Mouse (Mus musculus): Measurements from ENCODE around the gene Mipep.

Gene Mipep

DNA sequence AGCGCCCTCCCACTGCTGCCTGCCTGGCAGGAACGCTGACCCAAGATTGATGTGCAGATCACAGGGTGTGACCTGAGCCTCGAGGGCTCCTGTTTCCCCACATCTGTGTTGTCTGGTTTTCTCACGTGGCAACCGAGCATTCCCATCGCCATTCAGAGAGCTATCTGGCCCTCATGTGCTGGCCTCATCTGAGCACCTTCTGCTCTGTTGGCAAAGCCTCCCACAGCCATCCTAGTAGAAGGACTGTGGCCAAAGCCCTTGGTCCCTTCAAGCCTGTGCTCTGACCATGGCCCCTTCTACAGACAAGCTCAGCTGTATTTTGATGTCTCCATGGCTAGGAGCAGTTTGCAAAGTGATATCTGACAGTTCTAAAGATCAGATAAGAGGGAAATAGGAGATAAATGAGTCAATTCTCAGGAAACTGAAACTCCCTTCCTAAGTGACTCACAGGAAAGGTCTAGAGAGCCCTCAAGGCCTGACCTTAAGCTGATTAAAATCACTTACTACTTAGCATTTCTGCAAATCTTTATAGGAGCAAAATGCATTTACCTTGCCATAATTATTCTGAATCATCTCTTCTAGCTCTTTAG is 101.1 kb downstream of the Mipep start:
- no peak for DNase-seq

DNA sequence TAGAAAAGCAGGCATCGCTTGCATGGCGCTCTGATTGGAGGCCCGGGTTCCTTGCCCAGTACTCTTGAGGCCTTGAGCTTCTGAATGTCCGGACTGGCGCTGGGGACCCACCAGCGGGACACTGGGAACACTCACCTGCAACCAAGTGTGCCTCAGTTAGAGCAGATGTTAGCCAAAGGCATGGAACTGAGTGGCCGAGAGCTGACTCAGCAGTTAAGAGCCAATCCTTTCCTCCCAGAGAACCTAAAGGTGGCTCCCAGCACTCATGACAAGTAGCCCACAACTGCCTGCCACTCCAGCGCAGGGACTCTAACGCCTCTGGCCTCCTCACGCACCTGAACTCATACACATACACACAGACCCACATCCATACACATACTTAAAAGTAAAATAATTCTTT is 109.5 kb downstream of the Mipep start:
- no peak for DNase-seq

DNA sequence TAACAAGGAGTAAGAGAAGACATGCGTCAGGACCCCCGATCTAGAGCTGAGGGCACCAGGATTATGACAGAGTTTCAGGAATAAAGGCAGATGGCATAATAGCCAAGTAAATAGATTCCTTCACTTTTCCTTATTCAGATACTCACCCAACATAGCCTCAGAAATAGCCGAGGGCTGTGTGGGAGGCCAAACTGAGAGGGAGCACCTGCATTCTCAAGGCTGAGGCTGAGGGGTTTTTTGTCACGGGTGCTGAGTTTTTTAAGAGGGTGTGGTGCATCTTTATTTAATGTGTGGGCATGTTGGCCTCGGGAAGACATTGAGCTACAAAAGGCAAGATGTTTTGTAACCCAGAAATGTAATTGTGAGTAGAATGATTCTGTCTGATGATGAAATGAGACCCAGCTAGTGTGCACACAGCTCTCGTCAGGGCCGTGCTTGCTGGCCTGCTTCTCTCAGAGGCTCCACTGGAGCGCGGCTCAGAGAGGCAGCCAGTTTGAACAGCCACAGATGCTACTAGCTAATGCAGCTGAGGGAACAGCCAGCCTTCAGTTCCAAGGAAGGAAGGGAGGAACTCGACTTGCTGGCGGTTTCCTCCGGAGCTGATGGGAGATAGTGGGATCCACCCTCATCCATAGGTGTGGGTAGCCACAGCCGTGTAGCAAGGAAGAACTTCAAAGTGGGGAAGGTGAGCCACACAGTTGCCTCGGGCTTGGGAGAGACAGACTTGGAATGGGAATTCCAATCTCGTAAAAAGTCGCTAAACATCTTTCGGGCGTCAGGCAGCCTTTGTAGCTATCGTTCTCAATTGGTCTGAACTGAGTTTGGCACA is 111.0 kb downstream of the Mipep start:
- DNase-seq: no peak

DNA sequence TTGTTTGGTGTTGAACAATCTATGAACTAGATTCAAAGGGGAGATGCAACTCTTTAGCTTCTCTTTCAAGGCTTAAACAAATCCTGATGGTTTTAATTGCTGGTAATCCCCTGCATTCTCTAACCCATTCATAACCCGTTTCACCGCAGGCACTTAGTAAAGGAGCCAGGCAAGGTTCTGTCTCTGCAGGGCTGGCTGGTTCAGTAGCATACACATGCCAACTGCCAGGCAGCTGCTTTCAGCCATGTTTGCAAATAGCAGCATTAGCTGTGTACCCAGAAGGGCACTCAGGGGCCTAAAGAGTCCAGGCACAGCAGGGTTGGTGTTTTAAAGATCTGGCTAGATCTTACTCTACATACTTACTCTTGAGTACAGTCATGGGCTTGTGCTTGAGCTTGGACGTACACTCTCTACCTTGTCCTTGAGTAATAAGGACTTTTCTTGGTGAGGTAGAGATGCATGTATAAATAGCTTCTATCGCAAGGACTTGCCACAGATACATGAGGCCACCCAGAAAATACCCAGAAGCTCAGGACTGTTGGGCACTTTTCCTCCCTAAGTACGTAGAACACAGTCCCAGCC is 113.8 kb downstream of the Mipep start:
- no peak for DNase-seq

DNA sequence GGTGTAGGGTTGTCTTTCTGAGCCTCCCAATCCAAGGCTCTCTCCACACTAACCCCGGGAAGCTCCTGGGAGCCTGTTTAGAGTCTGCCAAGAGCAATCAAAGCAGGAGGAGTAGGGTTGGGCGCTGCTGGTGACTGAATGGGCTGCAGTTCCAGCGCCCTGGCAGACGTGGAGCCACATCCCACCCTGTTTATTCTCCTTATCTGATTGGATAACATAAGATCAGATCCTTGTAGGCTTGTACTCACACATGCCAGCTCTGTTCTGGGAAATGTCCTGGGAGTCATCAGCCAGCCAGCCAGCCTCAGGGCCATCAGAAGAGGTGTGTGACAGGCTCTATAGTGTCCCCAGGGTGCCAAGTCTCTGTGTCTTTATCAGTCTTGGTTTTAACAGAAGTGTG is 120.1 kb downstream of the Mipep start:
- DNase-seq: no peak

DNA sequence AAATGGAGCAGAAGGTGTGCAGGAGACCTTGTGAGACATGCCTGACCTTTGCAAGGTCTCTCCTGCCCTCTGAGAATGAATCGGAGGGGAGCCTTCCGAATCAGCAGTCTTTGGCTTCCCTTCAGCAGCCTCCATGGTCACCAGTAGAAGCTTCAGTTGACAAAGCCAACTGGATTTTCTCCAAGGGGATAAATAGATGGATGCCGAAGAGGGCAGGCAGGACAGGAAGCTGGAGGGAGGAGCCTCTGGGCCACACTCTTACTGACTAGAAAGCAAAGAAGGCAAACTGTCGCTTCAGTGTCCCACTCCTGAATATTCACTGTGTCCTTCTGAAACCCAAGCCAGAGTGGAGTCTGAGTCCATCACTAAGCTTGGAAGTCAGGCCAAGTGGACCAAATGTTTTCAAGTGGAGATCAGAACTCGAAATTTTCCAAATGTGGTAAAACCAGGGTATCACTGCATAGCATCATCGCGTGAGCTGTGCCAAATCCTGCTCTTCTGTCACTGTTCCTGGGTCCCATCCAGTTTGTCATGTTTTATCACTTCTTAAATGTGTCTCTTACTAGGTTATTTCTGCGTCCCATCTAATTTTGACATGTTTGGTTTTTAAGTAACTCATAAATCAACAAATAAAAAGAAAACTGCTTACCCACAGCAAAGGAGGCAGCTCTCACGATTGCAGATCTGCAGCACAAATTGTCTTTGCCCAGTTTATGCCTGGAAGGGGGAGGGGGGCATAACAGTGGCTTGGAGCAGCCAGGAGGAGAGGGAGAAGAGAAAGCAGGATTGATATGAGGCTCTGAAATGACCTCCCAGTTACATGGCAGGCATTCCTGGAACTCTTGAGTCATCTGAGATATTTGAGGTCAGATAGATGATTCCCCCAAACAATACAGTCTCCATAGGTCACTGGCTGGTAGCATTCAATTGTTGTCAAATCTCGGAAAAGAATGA is 122.3 kb downstream of the Mipep start:
- DNase-seq: peak; percentile 10

DNA sequence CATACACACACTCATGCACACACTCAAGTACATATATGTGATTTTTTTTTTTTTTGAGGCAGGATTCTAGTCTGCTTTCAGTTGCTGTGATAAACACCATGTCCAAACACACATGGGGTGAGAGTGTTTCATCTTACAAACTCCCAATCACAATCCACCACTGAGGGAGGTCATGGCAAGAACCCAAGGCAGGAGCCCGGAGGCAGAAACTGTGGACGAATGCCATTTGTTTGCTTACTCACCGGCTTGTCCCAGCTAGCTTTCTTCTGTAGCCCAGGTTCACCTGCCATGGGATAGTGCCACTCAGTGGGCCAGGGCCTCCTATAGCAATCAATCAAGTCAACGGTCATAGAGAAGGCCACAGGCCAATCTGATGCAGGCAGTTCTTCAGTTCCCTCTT is 125.0 kb downstream of the Mipep start:
- DNase-seq: no peak

DNA sequence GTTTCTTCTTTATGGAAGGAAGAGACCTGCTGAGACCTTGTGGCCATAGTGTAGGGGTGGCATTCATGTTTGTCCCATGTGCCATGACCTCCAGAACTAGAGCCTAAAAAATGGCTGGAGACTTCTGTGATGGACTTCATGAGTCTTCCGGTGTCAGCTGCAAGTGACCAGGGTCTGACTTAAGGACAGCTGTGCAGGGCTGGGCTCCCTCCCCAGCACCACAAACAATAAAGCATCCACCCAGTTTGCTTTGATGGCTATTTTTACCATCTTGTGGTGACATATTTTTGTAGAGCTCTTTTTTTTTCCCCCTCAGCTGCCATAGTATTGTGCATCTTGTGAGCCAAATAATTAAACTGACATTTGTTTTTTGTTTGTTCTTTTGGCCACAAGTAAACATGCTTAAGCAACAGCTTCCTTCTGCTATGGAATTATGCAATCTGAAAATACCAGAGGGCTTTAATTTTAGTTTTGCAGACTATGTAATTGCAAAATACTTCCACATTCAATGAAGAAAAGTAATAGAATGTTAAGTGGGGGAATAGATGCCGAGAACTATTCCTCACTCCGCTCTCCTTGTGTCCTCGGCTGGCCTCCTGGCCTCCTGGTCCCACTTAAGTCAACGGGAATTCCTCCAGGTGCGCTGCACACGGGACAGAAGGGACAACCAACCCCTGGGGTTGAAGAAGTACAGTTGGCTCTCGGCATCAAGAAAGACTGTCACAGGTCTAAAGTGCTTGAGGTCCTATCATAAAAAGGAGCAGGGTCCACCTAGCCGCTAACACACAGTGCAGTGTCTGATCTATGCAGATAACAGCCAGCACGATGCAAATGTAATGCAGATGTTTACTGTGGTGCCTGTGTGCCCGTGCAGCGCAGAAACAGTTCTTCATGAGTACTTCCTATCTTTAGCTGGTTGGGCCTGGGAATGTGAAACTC is 126.4 kb downstream of the Mipep start:
- peak; percentile 14 for DNase-seq

DNA sequence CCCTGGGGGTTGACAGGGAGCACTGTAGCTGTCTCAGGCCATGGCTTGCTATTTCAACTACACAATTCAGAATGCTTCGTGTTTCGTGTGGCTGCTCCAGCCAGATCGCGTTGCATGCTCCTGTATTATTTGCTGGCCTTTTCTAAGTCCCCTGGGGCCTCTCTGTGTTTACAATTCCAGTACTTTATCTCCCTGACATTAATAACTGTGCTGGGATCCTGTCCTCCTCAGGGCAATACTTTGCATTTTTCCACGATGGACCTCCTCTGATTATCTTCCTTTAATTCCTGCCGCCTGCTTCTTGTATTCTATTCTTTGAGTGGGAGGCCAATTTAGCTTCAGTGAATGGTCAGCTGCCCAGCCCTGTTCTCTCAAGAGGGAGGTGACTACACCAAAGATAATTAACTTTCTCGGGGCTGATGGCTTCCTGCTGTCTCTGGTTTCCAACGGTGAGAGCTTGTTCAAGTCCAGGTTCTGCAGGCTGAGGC is 128.7 kb downstream of the Mipep start:
- DNase-seq: peak; percentile 37

DNA sequence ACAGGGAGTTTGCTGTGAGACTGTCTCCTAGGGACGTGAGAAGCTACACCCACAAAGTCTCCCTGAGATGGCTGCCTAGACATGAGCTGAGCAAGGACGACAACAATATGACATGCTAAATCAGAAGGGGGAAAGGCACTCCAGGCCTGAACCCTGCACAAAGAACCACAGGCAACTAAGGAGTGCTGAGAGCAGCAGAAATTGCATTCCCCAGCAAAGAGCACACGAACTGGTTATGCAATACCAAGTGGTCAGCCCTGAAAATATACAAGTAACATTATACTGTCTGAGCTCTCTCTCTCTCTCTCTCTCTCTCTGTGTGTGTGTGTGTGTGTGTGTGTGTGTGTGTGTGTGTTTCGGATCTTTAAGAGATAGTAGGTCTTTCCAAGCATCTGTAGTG is 132.3 kb downstream of the Mipep start:
- no peak for DNase-seq

DNA sequence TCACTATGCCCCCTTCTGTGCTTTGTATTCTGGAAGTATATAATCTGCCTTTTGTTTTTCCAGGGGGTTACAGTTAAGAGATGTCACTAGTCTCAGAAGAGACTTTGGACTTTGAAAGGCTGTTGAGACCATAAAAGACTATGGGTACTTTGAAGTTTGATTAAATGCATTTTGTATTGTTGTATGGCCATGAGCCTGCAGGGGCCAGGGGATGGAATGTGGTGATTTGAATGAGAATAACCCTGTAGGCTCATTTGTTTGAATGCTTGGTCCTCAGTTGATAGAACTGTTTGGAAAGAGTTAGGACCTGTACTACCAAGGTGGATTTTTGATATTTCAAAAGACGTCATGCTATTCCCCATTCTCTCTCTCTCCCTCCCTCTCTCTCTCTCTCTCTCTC is 141.6 kb downstream of the Mipep start:
- DNase-seq: no peak

DNA sequence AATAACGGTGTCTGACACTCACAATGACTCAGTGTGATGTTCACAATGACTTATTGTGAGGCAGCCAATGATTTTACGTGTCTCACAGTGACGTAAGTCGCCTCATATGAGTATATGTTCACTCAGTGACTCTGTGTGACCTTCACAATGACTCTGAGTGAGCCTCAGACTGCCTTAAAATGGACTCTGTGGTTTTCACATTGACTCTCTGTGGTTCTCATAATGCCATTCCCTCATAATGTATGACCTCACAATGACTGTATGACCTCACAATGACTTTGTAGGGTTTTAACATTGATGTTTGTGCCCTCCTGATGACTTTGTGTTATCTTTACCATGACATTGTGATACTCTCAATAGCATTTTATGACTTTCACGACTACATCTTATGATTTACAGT is 151.3 kb downstream of the Mipep start:
- DNase-seq: no peak

DNA sequence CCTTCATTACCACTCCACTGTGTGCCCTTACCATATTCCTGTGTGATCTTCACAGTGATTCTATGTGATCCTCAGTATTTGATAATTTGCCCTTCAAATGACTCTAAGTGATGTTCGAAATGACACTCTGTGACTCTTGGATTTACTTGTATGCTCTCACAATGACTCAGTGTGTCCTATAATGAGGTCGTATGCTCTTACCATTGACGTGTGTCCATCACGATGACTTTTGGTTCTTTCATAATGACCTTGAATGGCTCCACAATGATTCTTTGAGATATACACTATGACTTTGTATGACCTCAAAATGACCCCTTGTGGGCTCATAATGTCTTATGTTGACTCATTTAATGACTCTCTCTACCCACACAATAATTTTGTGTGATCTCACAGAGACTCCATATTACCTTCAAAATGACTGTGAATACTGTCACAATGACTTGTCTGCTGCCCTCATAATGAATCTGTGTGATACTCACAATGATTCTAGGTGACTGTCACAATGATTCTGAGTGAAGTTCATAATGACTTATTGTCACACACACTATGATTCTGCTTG is 153.2 kb downstream of the Mipep start:
- no peak for DNase-seq

Data from kidney, postnatal 14 days (tissue).